Mouse (Mus musculus): ENCODE measurements around the gene Tmem214. TPM values are rescaled to one million over a fixed set of nuclear protein-coding genes. Genes with fewer than 3 reads are reported as not detected.
A peak's percentile ranks its signal among the peaks of the same experiment; 100 is the strongest.

Gene Tmem214
- polyA plus RNA-seq, 1 experiment from 2014 or later: 49.3 TPM

- 87% methylated on average over 2 of the region's 2 CpGs for WGBS
- H3K9ac ChIP-seq (ENCODE audit: low read length): no peak overlapping the region
- no peaks in the 10 kb centered on the region for H3K27me3 ChIP-seq (ENCODE audit: control insufficient read depth, insufficient read depth, low read length)
- no peaks in the 10 kb centered on the region for H3K9me3 ChIP-seq (ENCODE audit: control insufficient read depth, low read length)
- no peak overlapping the region for H3K4me2 ChIP-seq (ENCODE audit: low read depth, severe bottlenecking)
- H3K4me1 ChIP-seq (ENCODE audit: control insufficient read depth, insufficient read depth, low read length): no peaks in the 10 kb centered on the region
- no peak for ATAC-seq (ENCODE audit: insufficient number of reproducible peaks, low FRiP score, low TSS enrichment, low read depth)
- H3K36me3 ChIP-seq (ENCODE audit: control insufficient read depth, insufficient read depth, low read length): no peaks in the 10 kb centered on the region
- H3K27ac ChIP-seq (replicated peaks; ENCODE audit: low read depth, low read length): no peak overlapping the region
- no peak overlapping the region for H3K4me3 ChIP-seq (ENCODE audit: low read depth, low read length)
- no peak for DNase-seq (ENCODE audit: low spot score)
Measured at GRCm38 (mm10) chr5:30839731-30840130, 28.1 kb upstream of the Tmem214 start.

- Histone ChIP-seq H3K4me1 (ENCODE audit: control insufficient read depth, insufficient read depth, low read length) (no peaks in the 10 kb centered on the region), H3K36me3 (ENCODE audit: control insufficient read depth, insufficient read depth, low read length) (no peaks in the 10 kb centered on the region), H3K9me3 (ENCODE audit: control insufficient read depth, low read length) (no peaks in the 10 kb centered on the region), H3K27me3 (ENCODE audit: control insufficient read depth, insufficient read depth, low read length) (no peaks in the 10 kb centered on the region), H3K4me3 (ENCODE audit: low read depth, low read length) (no peak overlapping the region), H3K4me2 (ENCODE audit: low read depth, severe bottlenecking) (no peak overlapping the region), H3K27ac (replicated peaks; ENCODE audit: low read depth, low read length) (no peak overlapping the region), H3K9ac (ENCODE audit: low read length) (no peak overlapping the region)
- WGBS: 43% methylated on average over 3 of the region's 3 CpGs
- ATAC-seq (ENCODE audit: insufficient number of reproducible peaks, low FRiP score, low TSS enrichment, low read depth) (no peak), DNase-seq (ENCODE audit: low spot score) (peak; percentile 46)
Measured at GRCm38 (mm10) chr5:30841896-30842295, 25.9 kb upstream of the Tmem214 start.

DNA sequence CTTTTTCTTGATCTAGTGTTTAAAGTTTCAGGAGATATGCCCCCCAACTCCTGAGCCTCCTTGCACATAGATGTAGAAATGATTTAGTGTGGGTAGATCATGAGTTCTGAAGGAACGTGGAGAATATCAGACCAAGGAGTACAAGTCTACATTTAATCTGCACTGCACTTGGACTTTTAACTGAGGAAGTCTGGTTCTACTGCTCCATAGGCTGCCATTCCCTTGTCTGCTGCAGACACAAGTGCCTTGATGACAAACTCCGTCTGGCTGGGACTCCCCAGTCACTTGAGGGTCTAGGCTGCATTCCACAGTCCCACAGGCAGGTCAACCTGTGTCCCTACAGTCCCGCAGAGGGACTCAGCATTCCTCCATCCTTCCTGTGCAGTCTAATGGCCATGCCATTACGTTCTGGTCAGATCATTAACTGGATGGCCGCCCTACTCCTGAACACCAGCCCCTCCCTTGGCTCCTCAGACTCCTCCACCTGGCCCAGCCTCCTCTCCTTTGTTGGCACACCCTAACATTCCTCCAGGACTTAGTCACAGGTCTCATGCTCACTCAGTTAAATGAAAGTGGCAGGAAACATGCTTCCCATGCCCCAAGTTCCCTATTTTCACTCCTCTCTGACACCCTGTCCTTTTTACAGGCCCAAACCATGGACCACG is 17.8 kb upstream of the Tmem214 start:
- DNase-seq (ENCODE audit: low spot score) (no peak), ATAC-seq (ENCODE audit: insufficient number of reproducible peaks, low FRiP score, low TSS enrichment, low read depth) (no peak)
- Histone ChIP-seq H3K9ac (ENCODE audit: low read length) (no peak overlapping the region), H3K4me1 (ENCODE audit: control insufficient read depth, insufficient read depth, low read length) (no peaks in the 10 kb centered on the region), H3K4me3 (ENCODE audit: low read depth, low read length) (no peak overlapping the region), H3K27ac (replicated peaks; ENCODE audit: low read depth, low read length) (no peak overlapping the region), H3K36me3 (ENCODE audit: control insufficient read depth, insufficient read depth, low read length) (no peaks in the 10 kb centered on the region), H3K9me3 (ENCODE audit: control insufficient read depth, low read length) (no peaks in the 10 kb centered on the region), H3K27me3 (ENCODE audit: control insufficient read depth, insufficient read depth, low read length) (no peaks in the 10 kb centered on the region), H3K4me2 (ENCODE audit: low read depth, severe bottlenecking) (no peak overlapping the region)
- WGBS: 65% methylated on average over 6 of the region's 6 CpGs

DNA sequence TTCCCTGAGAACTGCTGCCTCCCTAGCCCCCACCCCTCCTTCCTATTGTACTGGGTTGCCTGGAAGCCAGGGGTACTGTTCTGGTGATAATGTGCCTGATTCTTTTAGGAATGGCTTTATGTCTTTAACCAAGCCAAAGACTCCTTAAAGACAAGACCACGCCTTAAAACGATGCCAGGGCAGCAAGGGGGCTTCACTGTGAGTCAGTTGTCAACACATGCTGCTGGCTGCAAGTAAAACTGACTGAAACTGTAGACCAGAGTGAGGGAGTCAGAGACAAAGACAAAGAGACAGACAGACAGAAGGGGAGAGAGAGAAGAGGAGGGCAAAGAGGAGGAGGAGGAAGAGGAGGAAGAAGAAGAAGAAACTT is 17.3 kb upstream of the Tmem214 start:
- Histone ChIP-seq H3K27me3 (ENCODE audit: control insufficient read depth, insufficient read depth, low read length) (no peaks in the 10 kb centered on the region), H3K4me1 (ENCODE audit: control insufficient read depth, insufficient read depth, low read length) (no peaks in the 10 kb centered on the region), H3K4me2 (ENCODE audit: low read depth, severe bottlenecking) (no peak overlapping the region), H3K9me3 (ENCODE audit: control insufficient read depth, low read length) (no peaks in the 10 kb centered on the region), H3K9ac (ENCODE audit: low read length) (no peak overlapping the region), H3K4me3 (ENCODE audit: low read depth, low read length) (no peak overlapping the region), H3K36me3 (ENCODE audit: control insufficient read depth, insufficient read depth, low read length) (no peaks in the 10 kb centered on the region), H3K27ac (replicated peaks; ENCODE audit: low read depth, low read length) (no peak overlapping the region)
- DNase-seq (ENCODE audit: low spot score): no peak
- WGBS: 78% methylated on average over 2 of the region's 2 CpGs
- ATAC-seq (ENCODE audit: insufficient number of reproducible peaks, low FRiP score, low TSS enrichment, low read depth): no peak

- ATAC-seq (ENCODE audit: insufficient number of reproducible peaks, low FRiP score, low TSS enrichment, low read depth): no peak
- no peaks in the 10 kb centered on the region for H3K36me3 ChIP-seq (ENCODE audit: control insufficient read depth, insufficient read depth, low read length)
- no peaks in the 10 kb centered on the region for H3K27me3 ChIP-seq (ENCODE audit: control insufficient read depth, insufficient read depth, low read length)
- DNase-seq (ENCODE audit: low spot score): no peak
- H3K4me3 ChIP-seq (ENCODE audit: low read depth, low read length): no peak overlapping the region
- WGBS: 81% methylated on average over 4 of the region's 4 CpGs
- no peak overlapping the region for H3K4me2 ChIP-seq (ENCODE audit: low read depth, severe bottlenecking)
- H3K4me1 ChIP-seq (ENCODE audit: control insufficient read depth, insufficient read depth, low read length): no peaks in the 10 kb centered on the region
- H3K9ac ChIP-seq (ENCODE audit: low read length): no peak overlapping the region
- H3K9me3 ChIP-seq (ENCODE audit: control insufficient read depth, low read length): no peaks in the 10 kb centered on the region
- no peak overlapping the region for H3K27ac ChIP-seq (replicated peaks; ENCODE audit: low read depth, low read length)
Measured at GRCm38 (mm10) chr5:30853522-30853921, 14.3 kb upstream of the Tmem214 start.

DNA sequence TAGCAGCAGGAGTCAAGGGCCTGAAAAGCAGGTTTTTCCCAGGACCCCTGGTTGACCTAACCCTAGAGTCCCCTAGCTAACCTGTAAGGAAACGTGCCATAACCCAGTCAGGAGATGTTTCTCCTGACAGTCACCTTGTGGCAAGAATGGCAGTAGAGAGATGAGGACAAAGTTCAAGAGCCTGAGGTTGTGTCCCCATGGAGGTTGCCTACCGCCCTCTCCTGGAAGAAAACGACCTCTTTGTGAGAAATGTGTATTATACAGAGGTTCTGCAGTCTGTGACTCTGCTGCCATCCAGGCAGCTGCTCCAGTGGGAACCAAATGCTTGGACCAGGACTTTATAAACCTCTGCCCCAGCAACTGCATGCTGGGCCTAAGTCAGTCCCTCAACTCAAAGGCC is 12.1 kb upstream of the Tmem214 start:
- H3K4me3 ChIP-seq (ENCODE audit: low read depth, low read length): no peak overlapping the region
- WGBS: 51% methylated on average over 3 of the region's 3 CpGs
- H3K9ac ChIP-seq (ENCODE audit: low read length): no peak overlapping the region
- H3K9me3 ChIP-seq (ENCODE audit: control insufficient read depth, low read length): no peaks in the 10 kb centered on the region; the same call in 1 of the 2 replicates
- H3K4me1 ChIP-seq (ENCODE audit: control insufficient read depth, insufficient read depth, low read length): no peaks in the 10 kb centered on the region
- H3K27me3 ChIP-seq (ENCODE audit: control insufficient read depth, insufficient read depth, low read length): no peaks in the 10 kb centered on the region
- DNase-seq (ENCODE audit: low spot score) (no peak), ATAC-seq (ENCODE audit: insufficient number of reproducible peaks, low FRiP score, low TSS enrichment, low read depth) (no peak)
- H3K4me2 ChIP-seq (ENCODE audit: low read depth, severe bottlenecking): no peak overlapping the region
- H3K27ac ChIP-seq (replicated peaks; ENCODE audit: low read depth, low read length): no peak overlapping the region
- no peaks in the 10 kb centered on the region for H3K36me3 ChIP-seq (ENCODE audit: control insufficient read depth, insufficient read depth, low read length)

DNA sequence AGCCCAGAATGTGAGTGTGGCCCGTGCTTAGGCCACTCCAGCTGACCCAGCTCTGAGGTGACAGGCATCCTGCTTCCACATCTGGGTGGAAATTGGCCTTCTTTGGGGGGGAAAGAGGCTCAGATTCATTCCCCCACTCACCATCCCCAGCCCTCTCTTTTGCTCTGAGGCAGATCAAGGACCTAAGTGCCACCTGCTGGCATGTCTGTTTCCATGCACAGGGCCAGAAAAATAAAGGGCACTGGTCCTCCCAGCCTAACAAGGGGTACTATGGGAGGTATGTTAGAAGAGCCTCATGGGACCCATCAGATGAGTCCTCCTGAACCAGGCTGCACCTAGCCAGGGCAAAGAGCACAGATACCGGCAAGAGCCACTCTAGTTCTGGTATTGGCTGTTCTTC is 11.7 kb upstream of the Tmem214 start:
- no peak overlapping the region for H3K4me2 ChIP-seq (ENCODE audit: low read depth, severe bottlenecking)
- H3K9me3 ChIP-seq (ENCODE audit: control insufficient read depth, low read length): no peaks in the 10 kb centered on the region; the same call in 1 of the 2 replicates
- ATAC-seq (ENCODE audit: insufficient number of reproducible peaks, low FRiP score, low TSS enrichment, low read depth) (no peak), DNase-seq (ENCODE audit: low spot score) (no peak)
- WGBS: 80% methylated on average over 2 of the region's 2 CpGs
- H3K4me3 ChIP-seq (ENCODE audit: low read depth, low read length): no peak overlapping the region
- no peaks in the 10 kb centered on the region for H3K36me3 ChIP-seq (ENCODE audit: control insufficient read depth, insufficient read depth, low read length)
- no peaks in the 10 kb centered on the region for H3K4me1 ChIP-seq (ENCODE audit: control insufficient read depth, insufficient read depth, low read length)
- H3K27me3 ChIP-seq (ENCODE audit: control insufficient read depth, insufficient read depth, low read length): no peaks in the 10 kb centered on the region
- no peak overlapping the region for H3K9ac ChIP-seq (ENCODE audit: low read length)
- H3K27ac ChIP-seq (replicated peaks; ENCODE audit: low read depth, low read length): no peak overlapping the region

GRCm38 (mm10) chr5:30863852-30864251 is 4.0 kb upstream of the Tmem214 start:
- 50% methylated on average over 4 of the region's 4 CpGs for WGBS
- H3K27ac ChIP-seq (replicated peaks; ENCODE audit: low read depth, low read length): no peak overlapping the region
- H3K36me3 ChIP-seq (ENCODE audit: control insufficient read depth, insufficient read depth, low read length): no peaks in the 10 kb centered on the region
- no peaks in the 10 kb centered on the region; the same call in 1 of the 2 replicates for H3K9me3 ChIP-seq (ENCODE audit: control insufficient read depth, low read length)
- H3K4me1 ChIP-seq (ENCODE audit: control insufficient read depth, insufficient read depth, low read length): no peaks in the 10 kb centered on the region
- no peak overlapping the region for H3K4me3 ChIP-seq (ENCODE audit: low read depth, low read length)
- H3K9ac ChIP-seq (ENCODE audit: low read length): no peak overlapping the region
- no peaks in the 10 kb centered on the region for H3K27me3 ChIP-seq (ENCODE audit: control insufficient read depth, insufficient read depth, low read length)
- DNase-seq (ENCODE audit: low spot score): no peak
- ATAC-seq (ENCODE audit: insufficient number of reproducible peaks, low FRiP score, low TSS enrichment, low read depth): no peak
- H3K4me2 ChIP-seq (ENCODE audit: low read depth, severe bottlenecking): no peak overlapping the region

DNA sequence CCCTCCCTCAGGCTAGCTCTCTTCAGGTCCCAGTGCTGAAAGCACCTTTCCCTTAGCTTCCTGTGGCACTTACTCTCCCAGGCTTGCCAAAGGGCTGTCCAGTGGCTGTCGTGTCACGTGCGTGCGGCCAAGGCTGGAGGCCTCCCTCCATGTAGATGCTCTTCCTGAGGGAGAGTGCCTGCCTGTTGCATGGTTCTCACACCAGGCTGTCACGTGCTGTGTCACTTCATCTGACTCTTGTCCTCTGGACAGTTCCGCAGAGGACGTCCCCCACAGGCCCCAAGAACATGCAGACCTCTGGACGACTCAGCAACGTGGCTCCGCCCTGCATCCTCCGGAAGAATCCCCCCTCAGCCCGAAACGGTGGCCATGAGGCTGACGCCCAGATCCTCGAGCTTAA is 3.5 kb upstream of the Tmem214 start:
- no peak for ATAC-seq (ENCODE audit: insufficient number of reproducible peaks, low FRiP score, low TSS enrichment, low read depth)
- Histone ChIP-seq H3K9me3 (ENCODE audit: control insufficient read depth, low read length) (no peaks in the 10 kb centered on the region; the same call in 1 of the 2 replicates), H3K4me2 (ENCODE audit: low read depth, severe bottlenecking) (no peak overlapping the region), H3K4me1 (ENCODE audit: control insufficient read depth, insufficient read depth, low read length) (no peaks in the 10 kb centered on the region), H3K36me3 (ENCODE audit: control insufficient read depth, insufficient read depth, low read length) (no peaks in the 10 kb centered on the region), H3K4me3 (ENCODE audit: low read depth, low read length) (no peak overlapping the region), H3K27ac (replicated peaks; ENCODE audit: low read depth, low read length) (no peak overlapping the region), H3K9ac (ENCODE audit: low read length) (no peak overlapping the region), H3K27me3 (ENCODE audit: control insufficient read depth, insufficient read depth, low read length) (no peaks in the 10 kb centered on the region)
- WGBS: 42% methylated on average over 15 of the region's 15 CpGs
- DNase-seq (ENCODE audit: low spot score): no peak

Data from limb, embryonic 11.5 days (tissue).